12 mouse cellular contexts compared by ENCODE assay signal in the genomic region with DNA sequence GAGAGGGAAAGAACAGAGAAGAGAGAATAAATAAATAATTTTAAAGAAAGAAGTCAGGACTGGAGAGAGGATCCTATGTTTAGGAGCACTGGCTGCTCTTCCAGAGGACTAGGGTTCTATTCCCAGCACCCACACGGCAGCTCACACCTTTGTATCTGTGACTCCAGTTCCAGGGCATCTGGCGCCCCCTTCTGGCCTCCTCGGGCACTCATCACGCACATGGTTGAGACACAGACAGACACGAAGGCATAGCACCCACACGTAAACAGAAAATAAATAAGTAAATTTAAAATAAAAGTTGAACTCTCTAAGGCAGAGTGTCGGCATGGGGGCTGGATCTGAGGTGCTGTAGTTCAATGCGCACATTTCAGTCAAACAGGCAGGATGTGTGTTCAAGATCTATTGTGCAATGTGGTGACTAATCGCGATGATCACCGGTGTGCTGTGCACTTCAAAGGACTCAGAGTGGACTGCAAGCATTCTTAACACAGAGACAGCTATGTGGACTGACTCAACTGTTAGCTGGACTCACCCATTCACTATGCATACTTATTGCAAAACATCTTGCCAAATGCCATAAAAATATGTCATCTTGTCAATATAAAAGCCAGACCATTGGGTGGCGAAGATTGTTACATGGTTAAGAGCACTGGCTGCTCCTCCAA. TPM values are rescaled to one million over a fixed set of nuclear protein-coding genes. Genes with fewer than 3 reads are reported as not detected.
DNase-seq lines count a peak whose midpoint lies in the region; ATAC-seq and TF ChIP-seq lines count a peak whose summit lies in the region.
"Had no signal": no experiment of that assay in that cellular context is flagged by ENCODE, and none has a peak within 500 bp of the region (broad histone marks: within the 10 kb centered on the region; RNA-seq: fewer than 3 reads in every experiment).

No protein-coding gene starts in this region.

- H3K36me3 ChIP-seq in kidney, adult 2 months (ENCODE audit: control insufficient read depth, insufficient read depth, low read length), result no peaks in the 10 kb centered on the region
- no peaks in the 10 kb centered on the region for H3K36me3 ChIP-seq in kidney, embryonic 16.5 days (ENCODE audit: insufficient read depth, low read length)
- no peaks in the 10 kb centered on the region for H3K36me3 ChIP-seq in E14TG2a.4 (ENCODE audit: insufficient read depth, low read length)
- H3K36me3 ChIP-seq: embryonic facial prominence, embryonic 13.5 days; hindbrain, embryonic 13.5 days; limb, embryonic 12.5 days had no signal

- no peaks in the 10 kb centered on the region for H3K9me3 ChIP-seq in kidney, embryonic 16.5 days (ENCODE audit: low read length)
- peaks cover 9% of the 10 kb centered on the region; the same call in 1 of the 2 replicates for H3K9me3 ChIP-seq in E14TG2a.4 (ENCODE audit: low read length)
- H3K9me3 ChIP-seq: embryonic facial prominence, embryonic 13.5 days; hindbrain, embryonic 13.5 days; limb, embryonic 12.5 days had no signal

- WGBS in kidney, adult 2 months, result 89% methylated on average over 12 of the region's 12 CpGs
- WGBS in kidney, embryonic 16.5 days, result 89% methylated on average over 12 of the region's 12 CpGs

- TF ChIP-seq POLR2A in kidney, adult 2 months (IDR thresholded peaks at IDR 0.05; ENCODE audit: low read depth, low read length), result no peak

- no peak for ATAC-seq in kidney, embryonic 16.5 days (ENCODE audit: low FRiP score, low TSS enrichment)
- peak; percentile 36 for ATAC-seq in inflammation-experienced regulatory T-cells, adult 6 months
- peak; percentile 63 for ATAC-seq in megakaryocyte, adult 5-6 weeks (ENCODE audit: poor library complexity, severe bottlenecking)

- 0 out of 2 replicates have a peak, but pooled peaks cover 2% of the 10 kb centered on the region for H3K4me1 ChIP-seq in kidney, adult 2 months (ENCODE audit: control insufficient read depth, insufficient read depth, low read length)
- 0 out of 2 replicates have a peak, but pooled peaks cover 8% of the 10 kb centered on the region for H3K4me1 ChIP-seq in kidney, embryonic 16.5 days (ENCODE audit: insufficient read depth, low read length)
- peaks cover 27% of the 10 kb centered on the region for H3K4me1 ChIP-seq in E14TG2a.4 (replicated peaks; ENCODE audit: low read depth, low read length)
- H3K4me1 ChIP-seq: embryonic facial prominence, embryonic 13.5 days; hindbrain, embryonic 13.5 days; limb, embryonic 12.5 days had no signal

- H3K4me3 ChIP-seq in kidney, adult 2 months (ENCODE audit: insufficient read depth, low read depth, low read length), result no peak overlapping the region
- H3K4me3 ChIP-seq in kidney, embryonic 16.5 days (ENCODE audit: low read length), result no peak overlapping the region
- no peak overlapping the region for H3K4me3 ChIP-seq in E14TG2a.4 (replicated peaks; ENCODE audit: low read length)
- H3K4me3 ChIP-seq: embryonic facial prominence, embryonic 13.5 days; hindbrain, embryonic 13.5 days; limb, embryonic 12.5 days had no signal

- no peak overlapping the region for H3K9ac ChIP-seq in kidney, embryonic 16.5 days (replicated peaks; ENCODE audit: low read length)
- H3K9ac ChIP-seq: embryonic facial prominence, embryonic 13.5 days; hindbrain, embryonic 13.5 days; limb, embryonic 12.5 days had no signal

- TF ChIP-seq CTCF in kidney, adult 2 months (conservative IDR thresholded peaks at IDR 0.05; ENCODE audit: insufficient read depth, insufficient read length, low read depth, low read length), result 0 out of 2 replicates have a peak, but pooled peaks have one; percentile 14
- peak; percentile 45 for TF ChIP-seq CTCF in E14TG2a.4 (conservative IDR thresholded peaks at IDR 0.05; ENCODE audit: low read length)

- no peaks in the 10 kb centered on the region for H3K27me3 ChIP-seq in kidney, adult 2 months (replicated peaks; ENCODE audit: control insufficient read depth, insufficient read depth, low read length)
- H3K27me3 ChIP-seq in kidney, embryonic 16.5 days (ENCODE audit: insufficient read depth, low read length), result no peaks in the 10 kb centered on the region
- peaks cover 7% of the 10 kb centered on the region; the same call in 1 of the 2 replicates for H3K27me3 ChIP-seq in E14TG2a.4 (ENCODE audit: insufficient read depth, low read length)
- H3K27me3 ChIP-seq: embryonic facial prominence, embryonic 13.5 days; hindbrain, embryonic 13.5 days; limb, embryonic 12.5 days had no signal

- no peak overlapping the region for H3K4me2 ChIP-seq in kidney, embryonic 16.5 days (replicated peaks; ENCODE audit: low read depth, low read length)
- H3K4me2 ChIP-seq: embryonic facial prominence, embryonic 13.5 days; hindbrain, embryonic 13.5 days; limb, embryonic 12.5 days had no signal

- no peak overlapping the region for H3K27ac ChIP-seq in kidney, adult 2 months (ENCODE audit: insufficient read depth, low read depth, low read length)
- H3K27ac ChIP-seq in kidney, embryonic 16.5 days (ENCODE audit: low read length), result no peak overlapping the region
- H3K27ac ChIP-seq: embryonic facial prominence, embryonic 13.5 days; hindbrain, embryonic 13.5 days; limb, embryonic 12.5 days had no signal

- no peak for DNase-seq in kidney, adult 2 months
- no peak for DNase-seq in cerebellum, postnatal 10 days
- DNase-seq in layer of hippocampus, postnatal 14 days (ENCODE audit: low spot score in 2 of 2), result no peak
- DNase-seq in cerebellum, adult 8-10 months, result no peak
- DNase-seq: right cerebral cortex, postnatal 4 days had no signal

RNA-seq across cellular contexts. Expression of gene Lta4h, which starts 31.4 kb away (rescaled TPM):
- 42.9 and 53.9 TPM in 2 replicates for polyA plus RNA-seq in kidney, adult 2 months (2012; rRNA removed)
- 177 and 178 TPM in 2 replicates for polyA plus RNA-seq in kidney, embryonic 16.5 days (2015; fragmentation: Nextera tagmentation; extraction: Ambion mirVana)
- 100 to 1,000 TPM; 139 to 219 (median 185) TPM for polyA plus RNA-seq in inflammation-experienced regulatory T-cells, adult 6 months (2017; shearing (Covaris generic))
- 297 and 307 TPM in 2 replicates for total RNA-seq in megakaryocyte, adult 5-6 weeks (2015)
- 232 and 285 TPM in 2 replicates for total RNA-seq in megakaryocyte, adult 5-6 weeks (2017)
- 10 to 100 TPM; 51.9 to 61.3 TPM for total RNA-seq in layer of hippocampus, postnatal 14 days (2021)
